Mouse (Mus musculus): ENCODE results near the gene Plagl2.

DNA sequence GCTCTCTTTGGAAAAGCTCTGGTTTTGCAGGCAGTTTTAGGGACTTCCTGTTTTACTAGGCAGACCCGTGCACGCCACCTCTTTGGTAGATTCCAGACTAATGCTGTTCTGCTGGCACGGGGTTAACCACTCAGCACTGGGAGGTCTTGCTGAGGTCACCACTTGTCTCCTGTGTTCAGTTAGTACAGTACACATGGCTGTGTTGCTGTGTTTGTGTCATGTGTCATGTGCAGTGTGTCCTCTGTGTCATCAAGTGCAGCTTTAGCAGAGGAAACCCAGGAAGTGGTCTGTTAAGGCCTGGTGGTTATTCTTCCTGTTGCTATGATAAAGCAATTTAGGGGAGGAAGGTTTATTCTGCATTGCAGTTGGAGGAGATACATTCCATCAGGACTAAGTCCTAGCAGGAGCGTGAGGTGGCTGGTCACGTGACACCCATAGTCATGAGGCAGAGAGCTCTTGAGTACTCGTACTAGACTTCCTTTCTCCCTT is 26.4 kb downstream of the Plagl2 start:
- TF ChIP-seq CTCF (IDR thresholded peaks at IDR 0.05; ENCODE audit: low read depth, low read length) (no peak), POLR2A (IDR thresholded peaks at IDR 0.05; ENCODE audit: extremely low read depth, insufficient read depth, low read length) (no peak)

Measured in liver, adult 2 months (tissue).